In genomic region chr2:164979749-164980148, GRCm38 (mm10) we compare ENCODE assay signal across 8 mouse cellular contexts. TPM values are rescaled to one million over a fixed set of nuclear protein-coding genes. Genes with fewer than 3 reads are reported as not detected.
DNase-seq lines count a peak whose midpoint lies in the region; ATAC-seq and TF ChIP-seq lines count a peak whose summit lies in the region.

No protein-coding gene starts in this region.

- no peak for TF ChIP-seq EP300 in stomach, postnatal 0 days (optimal IDR thresholded peaks at IDR 0.05)

- H3K27me3 ChIP-seq in stomach, postnatal 0 days (ENCODE audit: control insufficient read depth, insufficient read depth, low read length) = no peaks in the 10 kb centered on the region

- no peak overlapping the region for H3K4me3 ChIP-seq in gastrocnemius, adult 2 months
- H3K4me3 ChIP-seq in stomach, postnatal 0 days (ENCODE audit: low read depth, low read length) = no peak overlapping the region

- no peaks in the 10 kb centered on the region for H3K4me1 ChIP-seq in stomach, postnatal 0 days (replicated peaks; ENCODE audit: control insufficient read depth, insufficient read depth)

- ATAC-seq in stomach, postnatal 0 days (ENCODE audit: low FRiP score, low TSS enrichment) = no peak

- no peaks in the 10 kb centered on the region for H3K9me3 ChIP-seq in stomach, postnatal 0 days (ENCODE audit: control insufficient read depth, low read length)

- no peaks in the 10 kb centered on the region for H3K36me3 ChIP-seq in stomach, postnatal 0 days (ENCODE audit: control insufficient read depth, insufficient read depth, low read length)

- H3K9ac ChIP-seq in stomach, postnatal 0 days (ENCODE audit: low read length) = no peak overlapping the region

- H3K27ac ChIP-seq in gastrocnemius, adult 2 months = no peak overlapping the region
- H3K27ac ChIP-seq in stomach, postnatal 0 days (replicated peaks) = no peak overlapping the region

- 20% methylated on average over 7 of the region's 7 CpGs for whole genome bisulfite sequencing in stomach, postnatal 0 days

- no peak overlapping the region for H3K4me2 ChIP-seq in stomach, postnatal 0 days (replicated peaks; ENCODE audit: low read depth)

- TF ChIP-seq CTCF in gastrocnemius, adult 2 months (IDR thresholded peaks at IDR 0.05) = no peak
- TF ChIP-seq CTCF in stomach, postnatal 0 days (IDR thresholded peaks at IDR 0.05; ENCODE audit: low read depth) = no peak

- DNase-seq in gastrocnemius, adult 2 months = peak; percentile 40
- DNase-seq in gastrocnemius, postnatal 36 days = no peak
- DNase-seq in spleen, postnatal 4 days (ENCODE audit: low spot score in 2 of 2) = peak; percentile 32 to 78
- no peak for DNase-seq in spleen, postnatal 36 days (ENCODE audit: low spot score in 2 of 2)
- DNase-seq in induced T-regulatory cell, adult 2 months (ENCODE audit: low read depth) = peak; percentile 69
- DNase-seq in stomach, postnatal 0 days (ENCODE audit: low spot score) = peak; percentile 63
- DNase-seq in natural killer cell, adult 2 months (ENCODE audit: low spot score in 2 of 2) = no peak
- DNase-seq in frontal cortex, adult 2 months (ENCODE audit: extremely low spot score in 1 of 2, low spot score in 1 of 2) = no peak

- intact Hi-C loops in gastrocnemius, adult 2 months (cut with DNase I) = no loop called here
- intact Hi-C loops in gastrocnemius, postnatal 36 days (cut with DNase I) = no loop called here

RNA-seq across cellular contexts. Expression of gene Slc12a5, which starts 19.1 kb away (rescaled TPM):
- under 1 TPM; 0.36 to 0.53 TPM for total RNA-seq in gastrocnemius, adult 2 months (2021)
- total RNA-seq in gastrocnemius, postnatal 36 days (2021) = under 1 TPM; 0.25 to 0.36 TPM
- 0.12 and 0.21 TPM in 2 replicates for polyA plus RNA-seq in stomach, postnatal 0 days (2015; fragmentation: Nextera tagmentation; extraction: Ambion mirVana)
- 345 and 356 TPM in 2 replicates for polyA plus RNA-seq in frontal cortex, adult 2 months (2012; rRNA removed)

RNA-seq across cellular contexts. Expression of gene Mmp9, which starts 39.2 kb away (rescaled TPM):
- 1 to 10 TPM in 1 of 2 experiments, under 1 TPM in 1; 0.46 to 1.1 TPM for total RNA-seq in gastrocnemius, adult 2 months (2021)
- under 1 TPM; 0.38 to 0.62 TPM for total RNA-seq in gastrocnemius, postnatal 36 days (2021)
- polyA plus RNA-seq in stomach, postnatal 0 days (2015; fragmentation: Nextera tagmentation; extraction: Ambion mirVana) = 0.87 and 1.1 TPM in 2 replicates
- 1.2 and 1.3 TPM in 2 replicates for polyA plus RNA-seq in frontal cortex, adult 2 months (2012; rRNA removed)

RNA-seq across cellular contexts. Expression of gene Ncoa5, which starts 54.9 kb away (rescaled TPM):
- 10 to 100 TPM; 13.2 to 14.6 TPM for total RNA-seq in gastrocnemius, adult 2 months (2021)
- 10 to 100 TPM; 10.3 to 11.7 TPM for total RNA-seq in gastrocnemius, postnatal 36 days (2021)
- 17.3 and 17.9 TPM in 2 replicates for polyA plus RNA-seq in stomach, postnatal 0 days (2015; fragmentation: Nextera tagmentation; extraction: Ambion mirVana)
- 57.4 and 67.1 TPM in 2 replicates for polyA plus RNA-seq in frontal cortex, adult 2 months (2012; rRNA removed)

Comparison
In these comparisons a context has a peak if more than half of its experiments do, and no peak if none do; other contexts are left out.
1. DNase-seq: peak in gastrocnemius, adult 2 months (single experiment), spleen, postnatal 4 days (2 of 2), induced T-regulatory cell, adult 2 months (single experiment) and stomach, postnatal 0 days (single experiment); none in gastrocnemius, postnatal 36 days (0 of 2), spleen, postnatal 36 days (0 of 2), natural killer cell, adult 2 months (0 of 2) and frontal cortex, adult 2 months (0 of 2).